Mouse (Mus musculus): ENCODE data around the gene Syt11.
"Not testable (repeated sequence)": the region's sequence is repeated elsewhere in the genome, so short reads cannot be mapped to it uniquely, and the experiment has no call there.

Syt11 gene

DNA sequence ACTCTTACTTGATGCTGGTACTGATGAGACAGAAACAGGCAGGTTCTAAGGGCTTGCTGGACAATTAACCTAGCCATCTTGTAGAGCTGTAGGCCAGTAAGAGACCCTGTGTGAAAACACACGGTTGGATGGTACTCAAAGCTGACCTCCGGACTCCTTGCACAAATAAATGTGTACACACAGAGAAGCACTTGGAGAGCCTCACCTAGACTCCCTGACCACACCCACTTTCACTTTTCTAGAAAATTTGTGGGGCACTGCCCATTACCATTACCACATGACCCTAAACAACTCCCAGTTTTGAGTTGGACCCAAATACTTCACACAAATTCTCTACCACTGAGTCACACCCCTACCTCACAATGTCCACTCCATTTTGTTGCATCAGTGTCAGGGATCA is 38.4 kb downstream of the Syt11 start:
- DNase-seq (ENCODE audit: low spot score) = no peak

DNA sequence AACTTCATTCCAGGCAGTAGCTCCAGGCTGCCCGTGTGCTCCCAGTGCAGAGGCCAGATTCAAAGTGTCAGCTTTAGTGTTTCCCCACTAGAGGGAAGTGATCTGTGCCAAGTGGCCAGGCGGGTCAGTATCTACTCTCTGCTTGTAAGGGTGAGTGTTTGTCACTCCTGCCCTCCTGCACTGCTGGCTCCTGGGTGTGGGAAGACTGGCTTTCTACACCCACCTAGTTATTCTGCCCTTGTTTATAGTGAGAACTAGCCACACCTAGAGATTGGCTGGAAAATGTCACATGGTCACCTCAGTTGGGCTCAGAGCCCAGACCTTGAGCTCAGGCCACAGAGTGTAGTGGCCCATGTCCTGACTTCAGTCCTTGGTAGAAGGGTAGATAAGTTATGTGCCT is 55.9 kb downstream of the Syt11 start:
- no peak for DNase-seq (ENCODE audit: low spot score)

DNA sequence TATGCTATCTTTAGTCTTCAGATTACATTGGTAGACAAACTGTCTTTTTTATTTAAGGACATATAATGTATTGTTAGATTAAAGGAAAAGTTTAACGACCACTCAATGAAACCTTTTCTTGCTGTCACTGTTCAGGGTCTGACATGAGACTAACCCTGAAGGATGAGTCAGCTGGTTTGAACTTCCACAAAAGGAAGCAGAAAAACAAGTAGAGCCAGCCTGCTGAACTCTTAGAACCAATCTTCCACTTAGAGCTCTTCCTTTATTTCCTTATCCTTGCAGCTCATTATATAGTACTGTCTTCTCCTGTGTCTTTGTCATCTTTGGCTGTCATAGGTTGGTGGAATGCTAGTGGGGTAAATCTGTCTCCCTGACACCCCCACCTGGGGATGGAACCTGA is 57.1 kb downstream of the Syt11 start:
- no peak for DNase-seq (ENCODE audit: low spot score)

DNA sequence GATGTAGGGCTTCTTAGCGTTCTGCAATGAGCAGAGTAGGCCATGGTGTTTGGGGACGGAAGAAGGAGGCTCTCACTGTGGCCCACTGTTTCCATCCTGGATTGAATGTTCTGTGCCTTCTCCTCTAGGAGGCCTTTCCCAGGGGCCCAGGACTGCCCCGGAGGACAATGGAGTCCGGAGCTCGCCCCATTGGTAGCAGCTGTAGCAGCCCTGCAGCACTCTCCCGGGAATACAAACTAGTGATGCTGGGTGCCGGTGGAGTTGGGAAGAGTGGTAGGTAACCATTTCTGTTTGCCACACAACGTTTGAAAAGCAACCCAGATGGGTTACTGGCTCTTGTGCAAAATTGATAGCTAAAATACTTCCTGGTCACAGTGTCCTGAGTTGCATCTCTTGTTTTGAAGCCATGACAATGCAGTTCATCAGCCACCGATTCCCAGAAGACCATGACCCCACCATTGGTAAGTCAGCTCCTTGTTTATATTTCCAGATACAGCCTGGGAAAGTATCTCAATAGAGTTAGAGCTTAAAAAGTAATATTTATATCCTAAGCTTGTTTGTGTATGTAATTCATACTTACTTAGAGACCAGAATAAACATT is 57.7 kb downstream of the Syt11 start:
- no peak for DNase-seq (ENCODE audit: low spot score)

DNA sequence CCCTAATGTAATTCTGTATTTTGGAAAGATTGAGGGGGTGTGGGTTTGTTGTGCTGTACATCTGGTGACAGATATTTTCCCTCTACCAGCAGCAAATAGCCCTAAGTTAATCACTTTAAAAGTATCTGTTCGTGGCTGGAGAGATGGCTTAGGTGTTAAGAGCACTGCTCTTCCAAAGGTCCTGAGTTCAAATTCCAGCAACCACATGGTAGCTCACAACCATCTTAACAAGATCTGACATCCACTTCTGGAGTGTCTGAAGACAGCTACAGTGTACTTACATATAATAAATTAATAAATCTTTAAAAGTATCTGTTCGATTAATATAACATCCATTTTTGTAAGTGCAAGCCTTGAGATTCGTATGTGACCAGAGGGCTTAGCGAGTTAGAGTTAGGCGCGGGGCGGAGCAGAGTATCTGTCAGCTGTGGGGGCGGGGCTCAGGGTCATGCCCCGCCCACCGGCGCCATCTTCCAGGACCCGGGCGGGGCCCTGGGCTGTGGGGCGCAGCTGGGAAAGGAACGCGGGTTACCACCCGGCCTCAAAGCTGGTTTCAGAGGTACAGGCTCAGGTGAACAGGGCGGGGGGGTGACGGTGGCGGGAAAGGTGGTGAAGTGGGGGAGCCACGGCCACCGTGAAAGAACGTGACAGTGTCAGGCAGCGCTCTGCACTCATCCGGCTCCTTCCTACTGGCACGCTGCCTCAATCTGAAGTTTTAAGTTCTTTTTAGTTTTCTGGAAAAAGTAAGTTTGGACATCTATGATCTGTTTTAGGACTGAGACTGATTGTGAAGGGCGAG is 58.4 kb downstream of the Syt11 start, which contains the start of gene Rit1:
Rit1 (plus strand) TSS at position 440 of the 799 bp plus-strand sequence.
- DNase-seq (ENCODE audit: low spot score) = peak; percentile 50

DNA sequence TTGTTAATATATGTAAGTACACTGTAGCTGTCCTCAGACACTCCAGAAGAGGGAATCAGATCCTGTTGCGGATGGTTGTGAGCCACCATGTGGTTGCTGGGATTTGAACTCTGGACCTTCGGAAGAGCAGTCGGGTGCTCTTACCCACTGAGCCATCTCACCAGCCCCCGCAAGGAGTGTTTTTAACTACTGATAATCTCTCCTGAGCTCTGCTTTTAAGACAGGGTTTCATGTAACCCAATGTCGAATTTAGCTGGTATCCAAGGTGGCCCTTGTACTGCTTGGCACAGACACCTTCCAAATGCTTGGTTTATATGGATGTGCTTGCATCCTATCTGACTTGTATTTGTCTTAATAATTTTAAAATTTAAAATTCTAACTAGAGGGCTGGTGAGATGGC is 59.2 kb downstream of the Syt11 start:
- not testable (repeated sequence) for DNase-seq (ENCODE audit: low spot score)

DNA sequence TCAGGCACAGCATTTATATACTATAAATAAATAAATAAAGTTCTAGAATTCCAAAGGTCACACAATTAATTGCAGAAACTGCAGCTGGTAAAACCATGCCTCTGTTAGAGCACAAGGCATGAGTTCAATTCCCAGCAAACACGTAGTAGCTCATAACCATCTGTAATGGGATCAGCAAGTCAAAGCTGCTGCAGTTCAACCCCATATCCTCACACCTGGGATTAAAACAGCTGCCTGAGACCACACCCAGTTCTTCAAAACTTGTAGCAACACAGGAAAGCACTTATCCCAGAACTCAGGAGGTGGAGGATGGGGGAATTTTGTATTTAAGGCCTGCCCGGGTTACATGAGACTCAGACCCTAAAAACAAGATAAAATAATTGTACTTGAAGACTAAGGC is 60.2 kb downstream of the Syt11 start:
- no peak for DNase-seq (ENCODE audit: low spot score)

DNA sequence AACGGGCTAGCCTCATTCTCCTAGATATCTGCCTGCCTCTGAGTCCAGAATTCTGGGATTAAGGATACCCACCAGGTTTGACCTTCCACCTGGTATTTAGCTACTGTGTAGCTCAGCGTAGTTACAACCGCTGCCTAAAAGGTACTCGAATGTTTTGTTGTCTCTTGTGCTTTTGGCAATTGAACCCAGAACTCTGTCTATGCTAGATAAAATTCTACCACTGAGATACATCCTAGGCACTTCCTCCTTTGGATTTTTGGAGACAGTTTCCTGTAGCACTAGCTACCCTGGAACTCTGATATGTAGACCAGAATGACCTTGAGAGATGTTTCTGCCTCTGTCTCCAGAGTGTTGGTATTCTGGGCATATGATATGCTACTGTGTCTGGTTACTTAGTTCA is 61.3 kb downstream of the Syt11 start:
- DNase-seq (ENCODE audit: low spot score) = no peak

DNA sequence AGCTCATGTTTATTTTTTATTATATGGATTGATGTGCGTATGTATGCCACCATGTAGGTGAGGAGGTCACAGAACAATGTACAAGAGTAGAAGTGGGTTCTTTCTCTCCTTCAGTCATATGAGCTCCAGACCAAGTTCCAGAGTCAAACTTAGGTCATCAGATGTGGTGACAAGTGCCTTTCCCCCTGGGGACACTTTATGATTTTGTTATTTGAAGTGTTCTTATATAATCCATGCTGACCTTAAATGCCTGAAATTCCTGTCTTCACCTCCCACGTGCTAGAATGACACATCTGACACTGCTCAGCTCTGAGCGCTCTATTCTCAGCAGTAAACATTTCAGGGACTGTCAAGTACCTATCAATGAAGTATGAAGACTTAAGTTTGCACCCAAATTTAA is 73.7 kb downstream of the Syt11 start:
- no peak for DNase-seq (ENCODE audit: low spot score)

DNA sequence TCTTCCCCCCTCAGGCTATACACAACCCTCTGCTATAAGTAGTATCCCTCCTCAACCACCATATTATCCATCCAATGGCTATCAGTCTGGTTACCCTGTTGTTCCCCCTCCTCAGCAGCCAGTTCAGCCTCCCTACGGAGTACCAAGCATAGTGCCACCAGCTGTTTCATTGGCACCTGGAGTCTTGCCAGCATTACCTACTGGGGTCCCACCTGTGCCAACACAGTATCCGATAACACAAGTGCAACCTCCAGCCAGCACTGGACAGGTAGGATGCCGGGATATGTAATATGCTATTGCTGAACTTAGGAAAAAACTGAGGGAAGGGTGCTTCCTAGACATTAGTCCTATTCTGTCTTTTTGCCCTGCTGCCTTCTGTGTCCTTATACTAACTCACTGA is 74.7 kb downstream of the Syt11 start:
- no peak for DNase-seq (ENCODE audit: low spot score)

DNA sequence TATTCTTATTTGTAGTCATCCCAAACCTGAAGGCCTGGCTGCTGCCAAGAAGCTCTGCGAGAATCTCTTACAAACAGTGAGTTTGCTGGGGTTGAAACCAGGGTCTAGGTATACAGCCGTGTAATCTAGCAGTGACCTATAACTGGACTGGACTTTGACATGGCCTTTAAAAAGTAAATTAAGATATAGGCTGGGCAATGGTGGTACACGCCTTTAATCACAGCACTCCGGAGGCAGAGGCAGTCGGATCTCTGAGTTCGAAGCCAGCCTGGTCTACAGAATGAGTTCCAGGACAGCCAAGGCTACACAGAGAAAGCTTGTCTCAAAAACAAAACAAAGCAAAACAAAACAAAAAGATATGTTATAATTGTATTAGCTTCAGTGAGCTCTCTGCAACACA is 76.1 kb downstream of the Syt11 start:
- DNase-seq (ENCODE audit: low spot score) = no peak

DNA sequence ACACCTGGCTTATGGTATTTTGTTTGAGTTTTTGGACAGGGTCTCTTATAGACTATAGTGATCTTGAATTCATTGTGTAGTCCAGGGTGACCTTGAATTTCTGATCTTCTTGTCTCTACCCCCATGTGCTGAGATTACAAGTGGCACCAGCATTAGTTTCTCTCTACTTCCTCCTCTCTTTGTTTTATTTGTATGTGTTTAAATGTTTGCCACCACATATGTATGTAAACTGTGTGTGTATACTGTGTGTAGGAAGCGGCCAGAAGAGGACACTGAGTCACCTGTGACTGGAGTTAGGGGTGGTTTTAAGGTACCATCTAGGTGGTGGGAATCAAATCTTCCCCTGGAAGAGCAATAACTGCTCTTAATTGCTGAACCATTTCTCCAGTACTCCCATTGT is 76.9 kb downstream of the Syt11 start:
- DNase-seq (ENCODE audit: low spot score) = no peak

DNA sequence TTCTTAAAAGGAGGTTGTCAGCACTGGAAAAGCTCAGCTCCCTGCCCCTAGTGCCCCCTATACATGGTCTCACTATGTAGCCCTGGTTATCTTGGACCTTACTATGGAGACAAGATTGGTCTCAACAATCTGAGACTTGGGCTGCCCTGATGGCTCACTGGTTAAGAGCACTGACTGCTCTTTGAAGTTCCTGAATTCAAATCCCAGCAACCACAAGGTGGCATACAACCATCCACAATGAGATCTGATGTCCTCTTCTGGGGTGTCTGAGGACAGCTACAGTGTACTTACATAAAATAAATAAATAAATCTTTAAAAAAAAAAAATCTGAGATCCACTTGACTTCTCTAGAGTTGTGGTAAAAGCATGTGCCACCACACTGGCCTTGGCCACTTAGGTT is 79.4 kb downstream of the Syt11 start:
- no peak for DNase-seq (ENCODE audit: low spot score)

Data from layer of hippocampus, adult 9-10 months (tissue).